Comparison of ENCODE assay signal across 8 mouse cellular contexts in genomic region chr10:108113361-108114237, GRCm38 (mm10). TPM values are rescaled to one million over a fixed set of nuclear protein-coding genes. Genes with fewer than 3 reads are reported as not detected.
DNase-seq lines count a peak whose midpoint lies in the region; ATAC-seq and TF ChIP-seq lines count a peak whose summit lies in the region.

No protein-coding gene starts in this region.

- peak overlapping the region; percentile 25 for H3K4me2 ChIP-seq in forebrain, embryonic 16.5 days (ENCODE audit: low read length)
- H3K4me2 ChIP-seq in myocyte (ENCODE audit: low read depth) = peak overlapping the region; percentile 36

- no peaks in the 10 kb centered on the region for H3K4me1 ChIP-seq in forebrain, embryonic 16.5 days (replicated peaks; ENCODE audit: control insufficient read depth, insufficient read depth, low read length)
- H3K4me1 ChIP-seq in liver, adult 2 months (ENCODE audit: control insufficient read depth, insufficient read depth, low read length) = peaks cover 4% of the 10 kb centered on the region; the same call in 1 of the 2 replicates

- no peak overlapping the region for H3ac ChIP-seq in myocyte (ENCODE audit: control insufficient read depth, insufficient read length)

- no peaks in the 10 kb centered on the region for H3K36me3 ChIP-seq in forebrain, embryonic 16.5 days (ENCODE audit: control insufficient read depth, insufficient read depth)
- no peaks in the 10 kb centered on the region for H3K36me3 ChIP-seq in liver, adult 2 months (ENCODE audit: control insufficient read depth, insufficient read depth, low read length)
- H3K36me3 ChIP-seq in myocyte (ENCODE audit: control insufficient read depth, insufficient read depth) = no peaks in the 10 kb centered on the region

- no peaks in the 10 kb centered on the region for H3K9me3 ChIP-seq in forebrain, embryonic 16.5 days (ENCODE audit: control insufficient read depth, low read length)

- no peak overlapping the region for H3K27ac ChIP-seq in forebrain, embryonic 16.5 days (ENCODE audit: low read length)
- no peak overlapping the region for H3K27ac ChIP-seq in liver, adult 2 months (replicated peaks; ENCODE audit: insufficient read depth, low read depth, low read length)

- no peak for TF ChIP-seq CTCF in liver, adult 2 months (IDR thresholded peaks at IDR 0.05; ENCODE audit: low read depth, low read length)

- no peak; the same call in 1 of the 2 replicates for ATAC-seq in forebrain, embryonic 16.5 days

- TF ChIP-seq POLR2A in liver, adult 2 months (IDR thresholded peaks at IDR 0.05; ENCODE audit: extremely low read depth, insufficient read depth, low read length) = no peak
- TF ChIP-seq POLR2A in myocyte (IDR thresholded peaks at IDR 0.05; ENCODE audit: insufficient read length, low read depth) = no peak

- H3K27me3 ChIP-seq in forebrain, embryonic 16.5 days (replicated peaks; ENCODE audit: control insufficient read depth, insufficient read depth, low read length) = no peaks in the 10 kb centered on the region
- H3K27me3 ChIP-seq in liver, adult 2 months (ENCODE audit: control insufficient read depth, insufficient read depth, low read length) = no peaks in the 10 kb centered on the region
- H3K27me3 ChIP-seq in myocyte (ENCODE audit: control insufficient read depth, insufficient read depth, insufficient read length) = no peaks in the 10 kb centered on the region

- H3K9ac ChIP-seq in forebrain, embryonic 16.5 days (replicated peaks; ENCODE audit: low read depth, low read length) = peak overlapping the region; percentile 29; the same call in 1 of the 2 replicates
- no peak overlapping the region for H3K9ac ChIP-seq in liver, adult 2 months (ENCODE audit: low read depth, low read length)

- peak; percentile 85 for DNase-seq in ES-CJ7 (ENCODE audit: low read depth, low spot score)
- DNase-seq in adrenal gland, adult 2 months = peak; percentile 82
- peak; percentile 57 for DNase-seq in liver, adult 2 months (ENCODE audit: extremely low read depth, low read depth, low spot score)
- no peak for DNase-seq in cerebellum, adult 11 months
- DNase-seq in kidney, postnatal 36 days = no peak
- DNase-seq in left cerebral cortex, adult 9 months (ENCODE audit: low spot score in 2 of 2) = no peak

- WGBS in forebrain, embryonic 16.5 days = 72% methylated on average over 17 of the region's 17 CpGs
- 39% methylated on average over 17 of the region's 17 CpGs for WGBS in liver, adult 2 months

- no peaks in the 10 kb centered on the region for H3K79me2 ChIP-seq in liver, adult 2 months (ENCODE audit: control insufficient read depth, insufficient read depth, low read length)
- H3K79me2 ChIP-seq in myocyte (ENCODE audit: control insufficient read depth, insufficient read depth) = no peaks in the 10 kb centered on the region

- H3K4me3 ChIP-seq in forebrain, embryonic 16.5 days (replicated peaks; ENCODE audit: low read length) = peak overlapping the region; percentile 18
- H3K4me3 ChIP-seq in liver, adult 2 months (ENCODE audit: insufficient read depth, low read depth, low read length) = no peak overlapping the region
- H3K4me3 ChIP-seq in myocyte = no peak overlapping the region

TF ChIP-seq in myocyte, 11 proteins besides CTCF, POLR2A, EP300 and RAD21:
- no peak for TF ChIP-seq E2F4 (IDR thresholded peaks at IDR 0.05; ENCODE audit: insufficient read depth)
- no peak for TF ChIP-seq MAX (IDR thresholded peaks at IDR 0.05; ENCODE audit: low read depth)
- no peak for TF ChIP-seq POLR2AphosphoS2 (IDR thresholded peaks at IDR 0.05; ENCODE audit: insufficient read length, low read depth)
- TF ChIP-seq REST (IDR thresholded peaks at IDR 0.05; ENCODE audit: insufficient read depth, insufficient read length) = no peak
- TF ChIP-seq TCF3 (IDR thresholded peaks at IDR 0.05; ENCODE audit: insufficient read length, low read depth) = no peak
- TF ChIP-seq SRF (IDR thresholded peaks at IDR 0.05; ENCODE audit: control insufficient read depth, insufficient read length, low read depth) = no peak
- no peak for TF ChIP-seq MYOD1 (IDR thresholded peaks at IDR 0.05; ENCODE audit: control insufficient read depth in 1 of 3, insufficient read length in 2 of 3, low read depth in 2 of 3)
TF ChIP-seq in myocyte: peak in this region for 0.

RNA-seq across cellular contexts. Expression of gene Ppp1r12a, which starts 48.4 kb away (rescaled TPM):
- 100 to 1,000 TPM in 1 of 2 experiments, 10 to 100 TPM in 1; 84.0 to 110 TPM for total RNA-seq in adrenal gland, adult 2 months (2021)
- polyA plus RNA-seq in adrenal gland, adult 2 months (2012; rRNA removed) = 6.7 and 8.5 TPM in 2 replicates
- polyA plus RNA-seq in forebrain, embryonic 16.5 days (2015; fragmentation: Nextera tagmentation; extraction: Ambion mirVana) = 81.7 and 87.3 TPM in 2 replicates
- total RNA-seq in liver, adult 2 months (2014; rRNA removed) = 33.8 and 38.5 TPM in 2 replicates
- 4.4 and 5.5 TPM in 2 replicates for polyA plus RNA-seq in liver, adult 2 months (2012; rRNA removed)
- 18.5 TPM for polyA plus RNA-seq in myocyte (2012; fragmentation: generic; extraction: Trizol)

Comparison
In these comparisons a context has a peak if more than half of its experiments do, and no peak if none do; other contexts are left out.
1. DNase-seq: peak in ES-CJ7 (single experiment), adrenal gland, adult 2 months (single experiment) and liver, adult 2 months (single experiment); none in cerebellum, adult 11 months (single experiment), kidney, postnatal 36 days (0 of 2) and left cerebral cortex, adult 9 months (0 of 2).